Mouse (Mus musculus): ENCODE measurements around the gene Olfr1076. TPM values are rescaled to one million over a fixed set of nuclear protein-coding genes. Genes with fewer than 3 reads are reported as not detected.
A peak's percentile ranks its signal among the peaks of the same experiment; 100 is the strongest.
"Not testable (repeated sequence)": the region's sequence is repeated elsewhere in the genome, so short reads cannot be mapped to it uniquely, and the experiment has no call there.

Olfr1076 gene
- polyA plus RNA-seq (2015; fragmentation: Nextera tagmentation; extraction: Ambion mirVana), result not detected in 2 replicates

GRCm38 (mm10) chr2:86508161-86508560, at the start of gene Olfr1076:
TSS of gene Olfr1076 (plus strand) at chr2:86508461.
- Histone ChIP-seq H3K27me3 (no peaks in the 10 kb centered on the region), H3K4me3 (no peak within 1 kb of the TSS), H3K4me2 (no peak within 1 kb of the TSS), H3K9me3 (replicated peaks) (no peaks in the 10 kb centered on the region), H3K9ac (no peak within 1 kb of the TSS), H3K4me1 (no peaks in the 10 kb centered on the region), H3K27ac (no peak within 1 kb of the TSS), H3K36me3 (ENCODE audit: poor library complexity, severe bottlenecking) (no peaks in the 10 kb centered on the region)
- 82% methylated on average over 1 of the region's 1 CpGs for WGBS
- ATAC-seq, result no peak

- Histone ChIP-seq H3K4me3 (no peak overlapping the region), H3K36me3 (ENCODE audit: poor library complexity, severe bottlenecking) (no peaks in the 10 kb centered on the region), H3K4me2 (no peak overlapping the region), H3K4me1 (no peaks in the 10 kb centered on the region), H3K9me3 (replicated peaks) (no peaks in the 10 kb centered on the region), H3K9ac (no peak overlapping the region), H3K27me3 (no peaks in the 10 kb centered on the region), H3K27ac (no peak overlapping the region)
- WGBS, result 81% methylated on average over 1 of the region's 1 CpGs
- no peak for ATAC-seq
Measured at GRCm38 (mm10) chr2:86460434-86460833, 47.8 kb upstream of the Olfr1076 start.

GRCm38 (mm10) chr2:86464442-86465109, 43.7 kb upstream of the Olfr1076 start:
- peak overlapping the region; percentile 10; the same call in 1 of the 2 replicates for H3K4me2 ChIP-seq
- no peak overlapping the region for H3K9ac ChIP-seq
- 38% methylated on average over 10 of the region's 10 CpGs for WGBS
- H3K4me1 ChIP-seq, result no peaks in the 10 kb centered on the region
- no peak overlapping the region for H3K27ac ChIP-seq
- no peak overlapping the region for H3K4me3 ChIP-seq
- H3K27me3 ChIP-seq, result no peaks in the 10 kb centered on the region
- H3K36me3 ChIP-seq (ENCODE audit: poor library complexity, severe bottlenecking), result no peaks in the 10 kb centered on the region
- ATAC-seq, result peak; percentile 84
- H3K9me3 ChIP-seq (replicated peaks), result no peaks in the 10 kb centered on the region

GRCm38 (mm10) chr2:86487286-86487685, 21.0 kb upstream of the Olfr1076 start, which contains the start of gene Olfr228:
TSS of gene Olfr228 (minus strand) at chr2:86487386.
- WGBS, result 63% methylated on average over 1 of the region's 1 CpGs
- ATAC-seq, result no peak
- Histone ChIP-seq H3K9ac (no peak within 1 kb of the TSS), H3K4me2 (no peak within 1 kb of the TSS), H3K36me3 (ENCODE audit: poor library complexity, severe bottlenecking) (no peaks in the 10 kb centered on the region), H3K9me3 (replicated peaks) (no peaks in the 10 kb centered on the region), H3K27me3 (no peaks in the 10 kb centered on the region), H3K4me1 (no peaks in the 10 kb centered on the region), H3K27ac (no peak within 1 kb of the TSS), H3K4me3 (no peak within 1 kb of the TSS)

GRCm38 (mm10) chr2:86530991-86531390, 22.7 kb downstream of the Olfr1076 start:
- no peak for ATAC-seq
- Histone ChIP-seq H3K4me3 (no peak overlapping the region), H3K4me1 (no peaks in the 10 kb centered on the region), H3K27ac (no peak overlapping the region), H3K9me3 (replicated peaks) (no peaks in the 10 kb centered on the region), H3K9ac (no peak overlapping the region), H3K36me3 (ENCODE audit: poor library complexity, severe bottlenecking) (no peaks in the 10 kb centered on the region), H3K4me2 (no peak overlapping the region), H3K27me3 (no peaks in the 10 kb centered on the region)
- WGBS, result 77% methylated on average over 1 of the region's 1 CpGs

- no peaks in the 10 kb centered on the region for H3K36me3 ChIP-seq (ENCODE audit: poor library complexity, severe bottlenecking)
- no peak for ATAC-seq
- H3K27ac ChIP-seq, result no peak within 1 kb of the TSS
- no peaks in the 10 kb centered on the region for H3K4me1 ChIP-seq
- H3K4me3 ChIP-seq, result no peak within 1 kb of the TSS
- no peaks in the 10 kb centered on the region for H3K9me3 ChIP-seq (replicated peaks)
- 33% methylated on average over 1 of the region's 1 CpGs for WGBS
- no peak within 1 kb of the TSS for H3K4me2 ChIP-seq
- H3K27me3 ChIP-seq, result no peaks in the 10 kb centered on the region
- no peak within 1 kb of the TSS for H3K9ac ChIP-seq
Measured at GRCm38 (mm10) chr2:86542380-86542779, 34.1 kb downstream of the Olfr1076 start, which contains the start of gene Olfr1079. TSS of gene Olfr1079 (minus strand) at chr2:86542480.

GRCm38 (mm10) chr2:86558135-86558534, 49.9 kb downstream of the Olfr1076 start, which contains the start of gene Olfr1080:
TSS of gene Olfr1080 (minus strand) at chr2:86558235.
- ATAC-seq; H3K9ac ChIP-seq; H3K27me3 ChIP-seq; H3K4me2 ChIP-seq; H3K4me3 ChIP-seq; H3K4me1 ChIP-seq; H3K36me3 ChIP-seq (ENCODE audit: poor library complexity, severe bottlenecking); H3K9me3 ChIP-seq (replicated peaks); H3K27ac ChIP-seq: not testable (repeated sequence)

Other genes with a start within 250 kb of the Olfr1076 start
- gene Olfr1051, start 229.4 kb upstream of the Olfr1076 start, polyA plus RNA-seq (2015; fragmentation: Nextera tagmentation; extraction: Ambion mirVana), result not detected in 2 replicates
- not detected in 2 replicates for gene Olfr1052, start 216.0 kb upstream of the Olfr1076 start, polyA plus RNA-seq (2015; fragmentation: Nextera tagmentation; extraction: Ambion mirVana)
- gene Olfr1053, start 193.2 kb upstream of the Olfr1076 start, polyA plus RNA-seq (2015; fragmentation: Nextera tagmentation; extraction: Ambion mirVana), result not detected in 2 replicates
- not detected in 2 replicates for gene Olfr1054, start 173.0 kb upstream of the Olfr1076 start, polyA plus RNA-seq (2015; fragmentation: Nextera tagmentation; extraction: Ambion mirVana)
- gene Olfr1055, start 158.2 kb upstream of the Olfr1076 start, polyA plus RNA-seq (2015; fragmentation: Nextera tagmentation; extraction: Ambion mirVana), result not detected in 2 replicates
- not detected in 2 replicates for gene Olfr1056, start 146.0 kb upstream of the Olfr1076 start, polyA plus RNA-seq (2015; fragmentation: Nextera tagmentation; extraction: Ambion mirVana)
- gene Olfr1057, start 130.1 kb upstream of the Olfr1076 start, polyA plus RNA-seq (2015; fragmentation: Nextera tagmentation; extraction: Ambion mirVana), result not detected in 2 replicates
- gene Olfr1058, start 119.9 kb upstream of the Olfr1076 start, polyA plus RNA-seq (2015; fragmentation: Nextera tagmentation; extraction: Ambion mirVana), result not detected in 2 replicates
- not detected in 2 replicates for gene Olfr1061, start 94.4 kb upstream of the Olfr1076 start, polyA plus RNA-seq (2015; fragmentation: Nextera tagmentation; extraction: Ambion mirVana)
- gene Olfr1062, start 81.7 kb upstream of the Olfr1076 start, polyA plus RNA-seq (2015; fragmentation: Nextera tagmentation; extraction: Ambion mirVana), result not detected in 2 replicates
- gene Olfr1065, start 57.9 kb upstream of the Olfr1076 start, polyA plus RNA-seq (2015; fragmentation: Nextera tagmentation; extraction: Ambion mirVana), result not detected in 2 replicates
- not detected in 2 replicates for gene Olfr1066, start 52.2 kb upstream of the Olfr1076 start, polyA plus RNA-seq (2015; fragmentation: Nextera tagmentation; extraction: Ambion mirVana)
- not detected in 2 replicates for gene Olfr228, start 21.1 kb upstream of the Olfr1076 start, polyA plus RNA-seq (2015; fragmentation: Nextera tagmentation; extraction: Ambion mirVana)
- gene Olfr1079, start 34.0 kb downstream of the Olfr1076 start, polyA plus RNA-seq (2015; fragmentation: Nextera tagmentation; extraction: Ambion mirVana), result not detected in 2 replicates
- gene Olfr1080, start 49.8 kb downstream of the Olfr1076 start, polyA plus RNA-seq (2015; fragmentation: Nextera tagmentation; extraction: Ambion mirVana), result not detected in 2 replicates
- gene Olfr1082, start 90.5 kb downstream of the Olfr1076 start, polyA plus RNA-seq (2015; fragmentation: Nextera tagmentation; extraction: Ambion mirVana), result not detected in 2 replicates
- not detected in 2 replicates for gene Olfr1084, start 131.3 kb downstream of the Olfr1076 start, polyA plus RNA-seq (2015; fragmentation: Nextera tagmentation; extraction: Ambion mirVana)
- not detected in 2 replicates for gene Olfr1085, start 153.6 kb downstream of the Olfr1076 start, polyA plus RNA-seq (2015; fragmentation: Nextera tagmentation; extraction: Ambion mirVana)
- not detected in 2 replicates for gene Olfr1086, start 171.6 kb downstream of the Olfr1076 start, polyA plus RNA-seq (2015; fragmentation: Nextera tagmentation; extraction: Ambion mirVana)
- not detected in 2 replicates for gene Olfr1087, start 189.9 kb downstream of the Olfr1076 start, polyA plus RNA-seq (2015; fragmentation: Nextera tagmentation; extraction: Ambion mirVana)
- not detected in 2 replicates for gene Olfr1089, start 225.2 kb downstream of the Olfr1076 start, polyA plus RNA-seq (2015; fragmentation: Nextera tagmentation; extraction: Ambion mirVana)

All from forebrain, embryonic 13.5 days (tissue).